Mouse (Mus musculus) urinary bladder, adult 2 months (tissue): Measurements from ENCODE around the gene Trip12. TPM values are rescaled to one million over a fixed set of nuclear protein-coding genes. Genes with fewer than 3 reads are reported as not detected.

ENCODE experiments used
- DNase-seq: peaks from one replicate; pipeline ENCODE4 v3.0.0; 2022; ENCODE audit warnings: low spot score
- polyA plus RNA-seq: library from polyadenylated mRNA; depleted of rRNA; stranded (reverse); fragments of >200 nt; gene quantifications from 2 replicates; pipeline ENCODE4 v1.2.3, GENCODE M21; 2012

The Trip12 gene
- polyA plus RNA-seq, 1 experiment: 90.2 TPM

- no peak for DNase-seq
These were observed 45.0 kb downstream of the Trip12 start for GRCm38 (mm10) chr1:84795335-84795734.

- DNase-seq: no peak
These were observed 48.9 kb downstream of the Trip12 start for GRCm38 (mm10) chr1:84791393-84791792.

GRCm38 (mm10) chr1:84780630-84781029, 59.7 kb downstream of the Trip12 start:
- DNase-seq: no peak

GRCm38 (mm10) chr1:84777455-84777854, 62.9 kb downstream of the Trip12 start:
- no peak for DNase-seq

- no peak for DNase-seq
These were observed 81.5 kb downstream of the Trip12 start for GRCm38 (mm10) chr1:84758843-84759242.

- no peak for DNase-seq
These were observed 98.2 kb downstream of the Trip12 start for GRCm38 (mm10) chr1:84742156-84742555.

GRCm38 (mm10) chr1:84740080-84740479, 100.2 kb downstream of the Trip12 start:
- no peak for DNase-seq

- no peak for DNase-seq
These were observed 103.2 kb downstream of the Trip12 start for GRCm38 (mm10) chr1:84737097-84737496.

GRCm38 (mm10) chr1:84733799-84734198, 106.5 kb downstream of the Trip12 start:
- DNase-seq: no peak

GRCm38 (mm10) chr1:84731763-84732162, 108.6 kb downstream of the Trip12 start:
- no peak for DNase-seq

GRCm38 (mm10) chr1:84722841-84723240, 117.5 kb downstream of the Trip12 start:
- DNase-seq: no peak

- no peak for DNase-seq
These were observed 117.9 kb downstream of the Trip12 start for GRCm38 (mm10) chr1:84722371-84722770.

GRCm38 (mm10) chr1:84721942-84722341, 118.4 kb downstream of the Trip12 start:
- no peak for DNase-seq

- no peak for DNase-seq
These were observed 130.2 kb downstream of the Trip12 start for GRCm38 (mm10) chr1:84709810-84710785.

- DNase-seq: no peak
These were observed 130.9 kb downstream of the Trip12 start for GRCm38 (mm10) chr1:84709406-84709805.

GRCm38 (mm10) chr1:84700254-84700653, 140.1 kb downstream of the Trip12 start:
- DNase-seq: no peak

- no peak for DNase-seq
These were observed 143.2 kb downstream of the Trip12 start for GRCm38 (mm10) chr1:84697136-84697535.

GRCm38 (mm10) chr1:84695517-84696411, 144.6 kb downstream of the Trip12 start, which contains the start of gene Dner:
TSS of gene Dner (minus strand) at chr1:84696221.
- DNase-seq: peak; percentile 48

- DNase-seq: no peak
These were observed 145.4 kb downstream of the Trip12 start for GRCm38 (mm10) chr1:84694688-84695474.

GRCm38 (mm10) chr1:84677910-84678309, 162.4 kb downstream of the Trip12 start:
- DNase-seq: no peak
